Mouse (Mus musculus) heart, postnatal 25 days (tissue): ENCODE measurements around the gene Fzd5. TPM values are rescaled to one million over a fixed set of nuclear protein-coding genes. Genes with fewer than 3 reads are reported as not detected.

Experiments
- DNase-seq: peaks from one replicate; pipeline ENCODE4 v3.0.0; 2022; ENCODE audit warnings: low spot score
- intact Hi-C: fragments of 180-260 bp; cut with DNase I; formaldehyde crosslinking; loops from one replicate; pipeline ENCODE4 v1.15.1; 2025
- total RNA-seq, 2 experiments: library from RNA; stranded (reverse); gene quantifications; 2 replicates each; pipeline ENCODE4 v1.2.3; 2021

The Fzd5 gene
- total RNA-seq, 2 experiments from 2014 or later: 4.0 to 5.8 TPM

- no peak for DNase-seq
These were observed 2.5 kb downstream of the Fzd5 start for GRCm38 (mm10) chr1:64734771-64735750.

DNA sequence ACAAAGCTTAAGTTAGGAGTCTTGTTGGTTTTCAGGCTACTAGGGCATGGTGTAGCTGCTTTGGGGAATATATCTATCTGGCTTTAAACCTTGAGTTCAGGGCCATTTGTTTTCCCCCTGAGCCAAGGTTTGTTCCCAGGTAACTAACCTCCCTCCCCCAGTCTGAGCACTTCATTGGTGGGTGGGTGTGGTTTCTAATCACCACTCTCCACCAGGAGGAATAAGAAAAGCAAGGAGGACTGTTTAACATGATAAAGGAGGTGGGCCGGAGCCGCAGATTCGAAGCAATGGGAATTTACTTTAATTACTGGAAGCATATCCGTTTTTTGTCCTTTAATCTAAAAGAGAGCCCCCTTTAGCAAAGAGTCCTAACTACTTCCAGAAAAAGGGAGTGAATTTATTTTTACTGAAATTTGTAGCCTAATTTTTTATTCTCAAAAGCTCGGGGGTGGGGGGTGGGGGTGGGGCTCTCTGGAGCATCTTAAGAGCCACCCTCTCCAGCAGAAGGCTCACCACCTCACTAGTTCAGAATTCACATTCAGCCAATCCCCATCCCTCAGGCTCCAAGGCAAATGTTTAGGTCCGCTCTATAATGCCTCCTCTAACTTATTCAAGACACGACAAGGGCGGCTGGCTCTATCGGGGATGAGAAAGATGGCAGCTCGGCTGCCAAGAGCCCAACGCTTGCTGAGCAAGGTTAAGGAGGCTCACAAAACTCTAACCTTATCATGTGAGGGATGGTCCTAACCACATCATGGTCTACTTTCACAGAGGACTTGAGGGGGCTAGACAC lies 3.9 kb downstream of the Fzd5 start:
- DNase-seq: no peak
- intact Hi-C loops: no loop called here

More at GRCm38 (mm10) chr1:64734771-64735750, 2.5 kb downstream of the Fzd5 start:
- intact Hi-C loops: loop anchor here (5.0 kb wide), 1 partner anchor 57 kb away; no protein-coding TSS in a partner anchor

- intact Hi-C loops: no loop called here
These were observed 4.8 kb downstream of the Fzd5 start for GRCm38 (mm10) chr1:64732637-64733200.

DNA sequence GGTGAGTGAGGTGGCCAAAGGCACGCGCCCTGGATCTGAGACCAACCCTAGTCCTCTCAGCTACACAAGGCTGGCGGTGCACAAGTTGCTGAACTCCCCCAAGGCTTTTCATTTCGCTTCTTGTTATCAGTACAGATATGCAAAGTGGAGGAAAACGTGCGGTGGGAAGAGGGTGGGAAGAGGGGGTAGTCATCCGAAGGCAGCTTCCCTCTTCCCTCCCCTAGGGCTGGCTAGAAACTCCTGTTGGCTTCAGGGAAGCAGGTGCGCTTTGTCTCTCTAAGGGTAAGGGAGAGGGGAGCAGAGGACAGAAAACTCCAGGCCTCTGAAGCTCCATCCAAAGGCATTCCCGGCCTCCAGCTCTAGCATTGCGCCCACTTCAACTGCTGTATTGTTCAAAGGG lies 5.4 kb downstream of the Fzd5 start:
- intact Hi-C loops: no loop called here
- no peak for DNase-seq

More at GRCm38 (mm10) chr1:64732637-64733200, 4.8 kb downstream of the Fzd5 start:
- no peak for DNase-seq

- no peak for DNase-seq
- intact Hi-C loops: no loop called here
These were observed 6.1 kb downstream of the Fzd5 start for GRCm38 (mm10) chr1:64731341-64732020.

DNA sequence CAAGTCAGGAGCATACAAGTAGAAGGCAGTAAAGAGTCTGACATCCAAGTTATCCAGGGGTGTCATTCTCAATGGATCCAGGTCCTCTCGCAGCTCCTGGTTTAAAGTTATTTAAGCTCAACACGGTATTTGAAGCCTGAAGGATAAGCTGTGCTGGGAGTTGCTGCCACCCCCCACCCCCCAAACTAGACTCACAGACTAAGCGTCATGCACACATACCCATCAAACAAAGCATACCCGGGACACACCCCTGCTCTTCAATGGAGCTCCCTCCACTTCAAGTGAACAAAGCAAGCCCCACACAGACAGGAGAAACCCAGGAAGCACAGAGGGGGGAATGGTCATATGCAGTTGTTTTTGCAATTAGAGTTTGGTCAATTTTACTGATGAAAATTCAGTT lies 7.5 kb downstream of the Fzd5 start:
- intact Hi-C loops: no loop called here
- DNase-seq: no peak

DNA sequence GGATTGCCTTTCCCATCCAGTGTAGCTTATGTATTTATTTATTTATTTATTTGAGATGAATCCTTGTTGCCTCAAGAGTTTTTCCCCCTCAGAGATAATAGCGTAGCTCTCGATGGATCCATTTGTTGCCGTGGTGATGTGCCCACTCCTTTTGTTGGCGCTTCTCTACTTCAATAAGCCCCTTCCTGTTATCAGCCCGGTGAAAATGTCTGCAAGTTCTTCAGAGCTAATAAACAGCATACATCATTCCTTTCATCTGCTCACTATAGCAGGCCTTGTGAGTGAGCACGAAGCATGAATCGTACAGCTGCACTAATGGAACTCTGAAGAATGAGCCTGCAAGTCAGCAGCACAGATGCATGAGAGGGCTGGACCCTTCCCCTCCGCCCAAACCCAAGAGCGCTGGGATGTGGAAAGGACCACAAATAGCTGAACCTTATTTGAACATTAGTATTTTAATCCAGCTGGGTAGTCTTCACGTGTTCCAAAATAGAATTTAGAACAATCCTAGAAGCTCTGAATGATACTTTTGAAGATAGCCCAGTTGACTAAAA lies 16.4 kb downstream of the Fzd5 start:
- DNase-seq: no peak
- intact Hi-C loops: no loop called here

DNA sequence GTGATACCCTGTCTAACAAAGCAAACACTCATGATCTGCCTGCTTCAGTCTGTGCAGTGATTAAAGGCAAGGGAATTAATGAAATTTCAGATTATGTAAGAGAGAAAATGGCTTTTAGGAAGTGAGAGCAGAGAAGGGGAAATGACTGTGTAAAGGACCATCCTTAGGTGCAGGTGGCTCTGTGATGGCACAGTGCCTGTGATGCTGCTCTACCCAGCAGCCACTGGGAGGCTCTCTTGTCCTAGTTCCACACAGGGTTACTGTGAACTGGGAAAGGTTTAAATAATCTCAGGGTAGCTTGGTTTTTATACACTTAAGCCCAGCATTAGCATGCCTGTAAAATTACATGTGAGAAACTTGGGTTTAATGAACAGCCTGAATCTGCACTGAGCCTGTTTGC lies 20.0 kb downstream of the Fzd5 start:
- intact Hi-C loops: loop anchor here (2.0 to 5.0 kb wide), 2 partner anchors 201 to 270 kb away; no protein-coding TSS in a partner anchor

DNA sequence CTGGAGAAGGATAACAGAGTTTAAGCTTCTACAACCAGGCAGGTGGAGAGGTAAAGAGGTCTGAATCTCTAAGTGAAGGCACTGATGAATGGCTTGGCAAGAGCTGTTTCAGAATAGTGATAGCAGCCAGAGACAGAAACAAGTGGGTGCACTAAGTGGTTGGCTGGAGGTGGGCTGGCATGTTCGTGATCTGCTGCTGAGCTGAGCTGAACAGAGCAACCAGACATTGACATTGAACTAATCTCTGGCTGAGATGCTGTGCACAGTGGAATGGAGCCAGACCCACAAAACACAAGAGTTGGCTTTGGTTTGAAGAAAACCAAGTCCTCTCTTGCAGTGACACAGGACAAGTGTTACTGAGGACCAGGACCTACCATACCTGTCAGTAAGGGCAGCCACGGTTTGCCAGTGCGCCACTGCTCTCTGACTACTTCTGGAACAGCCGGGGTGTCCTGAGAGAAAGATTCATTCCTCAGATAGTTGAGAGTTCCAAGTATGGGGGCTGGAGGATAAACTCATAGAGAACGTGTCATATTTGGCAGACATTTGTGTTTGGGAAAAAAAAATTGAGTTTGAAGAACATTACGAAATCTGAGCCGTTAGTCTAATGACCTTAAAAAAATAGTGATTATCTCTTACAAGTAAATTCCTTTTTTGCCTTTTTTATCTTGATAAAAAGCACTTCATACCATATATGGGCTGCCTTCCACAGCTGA lies 20.8 kb downstream of the Fzd5 start:
- intact Hi-C loops: loop anchor here (2.0 to 5.0 kb wide), 2 partner anchors 202 to 271 kb away; no protein-coding TSS in a partner anchor
- DNase-seq: no peak

More for the DNA sequence above, 20.0 kb downstream of the Fzd5 start:
- DNase-seq: no peak

- intact Hi-C loops: loop anchor here (5.0 kb wide), 1 partner anchor 272 kb away; no protein-coding TSS in a partner anchor
- DNase-seq: no peak
These were observed 22.1 kb downstream of the Fzd5 start for GRCm38 (mm10) chr1:64715458-64715857.

GRCm38 (mm10) chr1:64712006-64712760 lies 25.4 kb downstream of the Fzd5 start:
- no peak for DNase-seq
- intact Hi-C loops: no loop called here

DNA sequence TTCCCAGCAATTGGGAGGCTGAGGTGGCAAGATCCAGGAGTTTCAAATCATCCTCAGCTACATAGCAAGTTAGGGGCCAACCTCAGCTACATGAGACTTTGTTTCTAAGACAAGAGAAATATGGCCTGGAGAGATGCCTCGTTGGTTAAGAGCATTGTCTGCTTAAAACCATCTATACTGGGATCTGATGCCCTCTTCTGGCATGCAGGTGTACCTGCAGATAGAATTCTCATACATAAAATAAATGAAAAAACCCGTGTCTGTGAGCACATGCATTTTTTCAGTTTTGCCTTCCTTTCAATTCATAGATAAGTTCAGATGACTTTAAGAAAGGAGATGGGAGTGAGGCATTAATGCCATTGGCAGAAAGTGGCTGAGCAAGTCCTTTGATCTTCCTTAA lies 27.7 kb downstream of the Fzd5 start:
- no peak for DNase-seq
- intact Hi-C loops: loop anchor here (1.0 to 5.0 kb wide), 3 partner anchors 93 to 1053 kb away; partner anchors contain the start of gene Mettl21a

DNA sequence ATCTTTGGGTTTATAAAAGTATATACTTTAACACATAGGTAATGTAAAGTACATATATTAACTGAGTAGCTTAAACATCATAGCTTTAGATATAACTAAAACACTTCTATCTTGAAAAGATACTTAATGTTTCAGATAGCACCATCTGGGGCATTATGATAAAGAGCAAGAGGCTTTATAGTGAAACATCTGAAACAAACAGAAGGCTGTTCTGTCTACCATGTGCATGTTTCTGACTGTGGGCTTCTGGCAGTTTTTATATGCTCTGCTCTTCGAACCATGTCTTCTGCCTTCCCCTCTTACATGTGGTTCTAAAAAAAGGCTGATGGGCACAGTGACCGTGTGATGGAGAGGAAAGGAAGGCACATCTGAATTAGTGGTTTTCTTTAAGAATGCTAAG lies 30.9 kb downstream of the Fzd5 start:
- DNase-seq: no peak
- intact Hi-C loops: loop anchor here (5.0 kb wide), 2 partner anchors 301 to 1049 kb away; no protein-coding TSS in a partner anchor

- intact Hi-C loops: loop anchor here (5.0 kb wide), 2 partner anchors 302 to 1048 kb away; no protein-coding TSS in a partner anchor
- DNase-seq: no peak
These were observed 32.3 kb downstream of the Fzd5 start for GRCm38 (mm10) chr1:64705230-64705629.

GRCm38 (mm10) chr1:64701780-64702179 lies 35.8 kb downstream of the Fzd5 start:
- DNase-seq: no peak
- intact Hi-C loops: no loop called here

DNA sequence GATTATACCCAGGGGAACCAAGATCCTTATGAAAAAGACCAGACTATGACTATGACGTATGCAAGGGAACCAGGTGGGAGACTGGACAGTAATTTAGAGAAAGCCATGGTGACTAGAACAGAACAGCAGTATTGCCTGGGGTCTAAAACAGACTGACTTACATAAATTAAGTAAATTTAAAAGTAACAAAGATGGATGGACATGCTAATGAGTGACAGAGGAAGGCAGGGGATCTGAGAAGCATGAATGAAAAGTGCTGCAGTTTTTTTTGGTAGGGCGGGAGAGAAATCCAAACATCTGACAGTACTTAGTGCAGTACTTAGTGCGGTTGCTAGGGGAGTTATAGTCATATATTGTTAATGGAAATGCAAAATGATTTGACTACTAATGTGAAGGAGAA lies 42.4 kb downstream of the Fzd5 start:
- DNase-seq: no peak
- intact Hi-C loops: no loop called here

GRCm38 (mm10) chr1:64691581-64691980 lies 46.0 kb downstream of the Fzd5 start:
- intact Hi-C loops: loop anchor here (1.0 to 5.0 kb wide), 2 partner anchors 72 to 159 kb away; partner anchors contain the start of gene Creb1
- no peak for DNase-seq
